In genomic region chr2:35649708-35650107, GRCm38 (mm10) we compare ENCODE assay signal across 9 mouse cellular contexts.
DNase-seq lines count a peak whose midpoint lies in the region; ATAC-seq and TF ChIP-seq lines count a peak whose summit lies in the region.
"Had no signal": no experiment of that assay in that cellular context is flagged by ENCODE, and none has a peak within 500 bp of the region (broad histone marks: within the 10 kb centered on the region; RNA-seq: fewer than 3 reads in every experiment).

No protein-coding gene starts in this region.

- no peak overlapping the region for H3K4me2 ChIP-seq in forebrain, postnatal 0 days (ENCODE audit: low read depth)
- H3K4me2 ChIP-seq in lung, embryonic 16.5 days (ENCODE audit: low read depth, low read length): no peak overlapping the region
- H3K4me2 ChIP-seq: embryonic facial prominence, embryonic 12.5 days had no signal

- H3K4me3 ChIP-seq in E14TG2a.4 (replicated peaks; ENCODE audit: low read length): no peak overlapping the region
- H3K4me3 ChIP-seq in forebrain, postnatal 0 days (ENCODE audit: low read depth, low read length): no peak overlapping the region
- H3K4me3 ChIP-seq in hindbrain, embryonic 10.5 days: no peak overlapping the region
- H3K4me3 ChIP-seq in lung, embryonic 16.5 days (ENCODE audit: low read length): no peak overlapping the region
- H3K4me3 ChIP-seq: embryonic facial prominence, embryonic 12.5 days had no signal

- peak; percentile 64 for TF ChIP-seq CTCF in E14TG2a.4 (conservative IDR thresholded peaks at IDR 0.05; ENCODE audit: low read length)
- peak; percentile 79 for TF ChIP-seq CTCF in forebrain, postnatal 0 days (IDR thresholded peaks at IDR 0.05; ENCODE audit: low read depth)

- peaks cover 27% of the 10 kb centered on the region for H3K4me1 ChIP-seq in E14TG2a.4 (replicated peaks; ENCODE audit: low read depth, low read length)
- no peaks in the 10 kb centered on the region for H3K4me1 ChIP-seq in forebrain, postnatal 0 days (ENCODE audit: insufficient read depth)
- peaks cover 31% of the 10 kb centered on the region for H3K4me1 ChIP-seq in hindbrain, embryonic 10.5 days (replicated peaks)
- peaks cover 11% of the 10 kb centered on the region for H3K4me1 ChIP-seq in lung, embryonic 16.5 days (replicated peaks; ENCODE audit: control insufficient read depth, insufficient read depth, low read length)

- no peaks in the 10 kb centered on the region for H3K27me3 ChIP-seq in E14TG2a.4 (ENCODE audit: insufficient read depth, low read length)
- no peaks in the 10 kb centered on the region for H3K27me3 ChIP-seq in forebrain, postnatal 0 days (ENCODE audit: insufficient read depth, low read length)
- no peaks in the 10 kb centered on the region for H3K27me3 ChIP-seq in hindbrain, embryonic 10.5 days (ENCODE audit: insufficient read depth, poor library complexity, severe bottlenecking)
- H3K27me3 ChIP-seq in lung, embryonic 16.5 days (ENCODE audit: control insufficient read depth, insufficient read depth, low read depth, low read length): no peaks in the 10 kb centered on the region
- H3K27me3 ChIP-seq: embryonic facial prominence, embryonic 12.5 days had no signal

- 39% methylated on average over 4 of the region's 4 CpGs for WGBS in forebrain, postnatal 0 days
- 34% methylated on average over 4 of the region's 4 CpGs for WGBS in hindbrain, embryonic 10.5 days
- WGBS in lung, embryonic 16.5 days: 35% methylated on average over 4 of the region's 4 CpGs

- H3K9ac ChIP-seq in forebrain, postnatal 0 days: no peak overlapping the region
- H3K9ac ChIP-seq in lung, embryonic 16.5 days (ENCODE audit: low read length): no peak overlapping the region
- H3K9ac ChIP-seq: embryonic facial prominence, embryonic 12.5 days had no signal

- peak; percentile 61 for DNase-seq in forebrain, postnatal 0 days
- DNase-seq in hindbrain, embryonic 10.5 days (ENCODE audit: low spot score): peak; percentile 81
- peak; percentile 69 for DNase-seq in layer of hippocampus, adult 9-10 months (ENCODE audit: low spot score)
- peak; percentile 86 for DNase-seq in ovary, postnatal 14 days (ENCODE audit: low spot score)
- peak; percentile 61 for DNase-seq in thymus, postnatal 0 days (ENCODE audit: low spot score)

- no peak overlapping the region for H3K27ac ChIP-seq in forebrain, postnatal 0 days (ENCODE audit: low read depth, low read length)
- H3K27ac ChIP-seq in hindbrain, embryonic 10.5 days: no peak overlapping the region
- H3K27ac ChIP-seq in lung, embryonic 16.5 days (ENCODE audit: low read length): no peak overlapping the region
- H3K27ac ChIP-seq: embryonic facial prominence, embryonic 12.5 days had no signal

- peaks cover 10% of the 10 kb centered on the region for H3K36me3 ChIP-seq in E14TG2a.4 (ENCODE audit: insufficient read depth, low read length)
- no peaks in the 10 kb centered on the region for H3K36me3 ChIP-seq in forebrain, postnatal 0 days (ENCODE audit: insufficient read depth)
- H3K36me3 ChIP-seq in hindbrain, embryonic 10.5 days: peaks cover 13% of the 10 kb centered on the region
- H3K36me3 ChIP-seq in lung, embryonic 16.5 days (ENCODE audit: control insufficient read depth, insufficient read depth, low read length): 0 out of 2 replicates have a peak, but pooled peaks cover 3% of the 10 kb centered on the region

- peaks cover 4% of the 10 kb centered on the region; the same call in 1 of the 2 replicates for H3K9me3 ChIP-seq in E14TG2a.4 (ENCODE audit: low read length)
- H3K9me3 ChIP-seq in forebrain, postnatal 0 days (ENCODE audit: low read length): no peaks in the 10 kb centered on the region
- H3K9me3 ChIP-seq in hindbrain, embryonic 10.5 days: no peaks in the 10 kb centered on the region
- no peaks in the 10 kb centered on the region for H3K9me3 ChIP-seq in lung, embryonic 16.5 days (ENCODE audit: control insufficient read depth, low read length)
- H3K9me3 ChIP-seq: embryonic facial prominence, embryonic 12.5 days had no signal

- peak; percentile 42; the same call in 1 of the 2 replicates for ATAC-seq in cerebellum, adult (ENCODE audit: insufficient number of reproducible peaks, low FRiP score, low TSS enrichment)
- ATAC-seq in forebrain, postnatal 0 days: peak; percentile 53; the same call in 1 of the 2 replicates
- ATAC-seq in lung, embryonic 16.5 days (ENCODE audit: low read depth): peak; percentile 67
